Mouse (Mus musculus) megakaryocyte, embryonic 14.5 days (primary cell): ENCODE measurements at regions not wholly inside any gene's neighbourhood (a gene's known extent, or its start where the extent isn't known, plus 50 kb on each side); places are given as distances from the start of the nearest gene placed in this dataset.

Source experiments
- FLI1 ChIP-seq: IDR thresholded peaks from 2 replicates; pipeline ENCODE4 v1.6.1; 2012; ENCODE audit warnings: low read length, inconsistent platforms, mixed read lengths
- GATA1 ChIP-seq: IDR thresholded peaks from 3 replicates; pipeline ENCODE4 v1.6.1; 2012; ENCODE audit warnings: mixed read lengths, low read length, inconsistent platforms, borderline replicate concordance

DNA sequence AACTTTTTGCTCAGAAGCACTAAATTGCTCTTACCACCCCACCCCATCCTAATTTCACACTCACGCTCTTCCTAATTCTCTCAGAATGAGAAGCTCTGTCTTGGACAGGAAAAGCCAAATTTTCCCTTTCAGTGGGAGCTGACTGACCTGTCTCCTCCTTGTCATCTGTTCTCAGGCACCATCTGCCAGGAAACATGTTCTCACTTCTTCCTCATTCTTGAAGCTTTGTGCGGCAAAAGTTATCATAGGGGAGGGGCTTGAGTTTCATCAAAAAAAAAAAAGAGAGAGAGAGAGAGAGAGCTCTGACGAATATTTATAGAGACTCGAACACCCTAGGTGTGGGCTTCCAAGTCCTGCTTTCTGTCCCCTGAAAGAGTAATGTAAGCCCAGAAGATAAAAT, 148.6 kb downstream of the Cyp26b1 start:
- no peak for TF ChIP-seq FLI1
- no peak for TF ChIP-seq GATA1
